Mouse (Mus musculus): ENCODE data around the gene Pcnx.

- no peak for TF ChIP-seq POLR2A (IDR thresholded peaks at IDR 0.05; ENCODE audit: low read depth, low read length)
- TF ChIP-seq CTCF (IDR thresholded peaks at IDR 0.05; ENCODE audit: extremely low read depth, insufficient read length, insufficient replicate concordance, low read depth, low read length): no peak
Measured at GRCm38 (mm10) chr12:81820700-81821099, 39.1 kb upstream of the Pcnx start.
